Mouse (Mus musculus) urinary bladder, postnatal 4 days (tissue): ENCODE measurements around the gene Cyp4f40.
"Not testable (repeated sequence)": the region's sequence is repeated elsewhere in the genome, so short reads cannot be mapped to it uniquely, and the experiment has no call there.

Experiments
- DNase-seq, 2 experiments: peaks; one replicate each; pipeline ENCODE4 v3.0.0; 2021 to 2022; ENCODE audit warnings: low spot score in 2 of 2

The Cyp4f40 gene

GRCm38 (mm10) chr17:32658712-32659111 is at the start of gene Cyp4f40:
Gene Cyp4f40, plus strand, starts transcription at chr17:32658900.
- DNase-seq: no peak

- DNase-seq: not testable (repeated sequence)
Observed at GRCm38 (mm10) chr17:32610231-32610630, 48.5 kb upstream of the Cyp4f40 start.

GRCm38 (mm10) chr17:32610896-32611295 is 47.8 kb upstream of the Cyp4f40 start:
- DNase-seq: no peak

GRCm38 (mm10) chr17:32612417-32612816 is 46.3 kb upstream of the Cyp4f40 start:
- no peak for DNase-seq

- DNase-seq: no peak
Observed at GRCm38 (mm10) chr17:32617252-32617651, 41.4 kb upstream of the Cyp4f40 start.

- not testable (repeated sequence) for DNase-seq
Observed at GRCm38 (mm10) chr17:32621018-32621417, 37.7 kb upstream of the Cyp4f40 start, which contains the start of gene Cyp4f37. Gene Cyp4f37, plus strand, starts transcription at chr17:32621309.

GRCm38 (mm10) chr17:32629726-32630125 is 29.0 kb upstream of the Cyp4f40 start:
- not testable (repeated sequence) for DNase-seq

GRCm38 (mm10) chr17:32631936-32632335 is 26.8 kb upstream of the Cyp4f40 start:
- DNase-seq: no peak

- not testable (repeated sequence) for DNase-seq
Observed at GRCm38 (mm10) chr17:32634242-32634971, 24.3 kb upstream of the Cyp4f40 start.

- DNase-seq: peak; percentile 73 to 86
Observed at GRCm38 (mm10) chr17:32634972-32635314, 23.8 kb upstream of the Cyp4f40 start.

GRCm38 (mm10) chr17:32636341-32636740 is 22.4 kb upstream of the Cyp4f40 start:
- no peak for DNase-seq

GRCm38 (mm10) chr17:32637151-32637550 is 21.5 kb upstream of the Cyp4f40 start:
- DNase-seq: no peak

- no peak for DNase-seq
Observed at GRCm38 (mm10) chr17:32646631-32647030, 12.1 kb upstream of the Cyp4f40 start.

GRCm38 (mm10) chr17:32653860-32654259 is 4.8 kb upstream of the Cyp4f40 start:
- no peak for DNase-seq

- DNase-seq: no peak
Observed at GRCm38 (mm10) chr17:32657041-32657440, 1.7 kb upstream of the Cyp4f40 start.

GRCm38 (mm10) chr17:32658246-32658645 is 454 bp upstream of the Cyp4f40 start:
- DNase-seq: no peak

- no peak for DNase-seq
Observed at GRCm38 (mm10) chr17:32673976-32674375, 15.3 kb downstream of the Cyp4f40 start.

GRCm38 (mm10) chr17:32676040-32676635 is 17.4 kb downstream of the Cyp4f40 start:
- DNase-seq: no peak

- no peak for DNase-seq
Observed at GRCm38 (mm10) chr17:32680404-32680803, 21.7 kb downstream of the Cyp4f40 start.

GRCm38 (mm10) chr17:32685048-32685750 is 26.5 kb downstream of the Cyp4f40 start, which contains the start of gene Cyp4f15:
Gene Cyp4f15, plus strand, starts transcription at chr17:32685627.
- no peak for DNase-seq

GRCm38 (mm10) chr17:32686722-32687121 is 28.0 kb downstream of the Cyp4f40 start:
- DNase-seq: no peak

GRCm38 (mm10) chr17:32690959-32691358 is 32.3 kb downstream of the Cyp4f40 start:
- no peak for DNase-seq

GRCm38 (mm10) chr17:32702826-32703225 is 44.1 kb downstream of the Cyp4f40 start:
- DNase-seq: peak; percentile 19 to 63
